Mouse (Mus musculus) ovary, adult 18-20 months (tissue): ENCODE measurements around the gene 4930579F01Rik.
"Not testable (repeated sequence)": the region's sequence is repeated elsewhere in the genome, so short reads cannot be mapped to it uniquely, and the experiment has no call there.

Experiments used
- DNase-seq: peaks from one replicate; pipeline ENCODE4 v3.0.0; 2022; ENCODE audit warnings: low spot score, mixed read lengths

4930579F01Rik gene

DNA sequence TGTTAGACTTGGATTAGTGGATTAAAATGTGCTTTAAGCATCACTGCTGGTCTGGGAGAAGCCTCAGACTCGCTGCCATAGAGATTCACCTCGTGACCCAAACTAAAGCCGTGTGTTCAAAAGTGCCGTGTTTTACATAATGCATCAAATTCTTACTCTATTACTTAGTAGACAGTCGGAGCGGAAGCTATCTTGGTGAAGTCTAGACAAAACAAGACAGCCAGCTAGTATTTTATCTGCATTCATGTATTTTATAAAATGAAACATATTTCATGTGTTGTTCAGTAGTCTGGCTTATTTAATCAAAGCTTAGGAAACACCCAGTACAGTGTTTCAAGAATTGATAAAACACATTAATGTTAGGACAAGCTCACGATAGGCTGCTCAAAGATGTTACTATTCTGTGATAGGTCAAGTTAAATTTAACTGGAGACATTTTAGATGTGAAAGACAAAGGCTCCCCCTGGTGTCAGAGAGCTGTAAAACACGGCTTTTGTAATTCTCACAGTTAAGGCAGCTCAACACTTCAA is 48.9 kb downstream of the 4930579F01Rik start, which contains the start of gene Mttp:
Mttp (minus strand) TSS at position 327 of the 530 bp plus-strand sequence.
- DNase-seq = peak; percentile 33

DNA sequence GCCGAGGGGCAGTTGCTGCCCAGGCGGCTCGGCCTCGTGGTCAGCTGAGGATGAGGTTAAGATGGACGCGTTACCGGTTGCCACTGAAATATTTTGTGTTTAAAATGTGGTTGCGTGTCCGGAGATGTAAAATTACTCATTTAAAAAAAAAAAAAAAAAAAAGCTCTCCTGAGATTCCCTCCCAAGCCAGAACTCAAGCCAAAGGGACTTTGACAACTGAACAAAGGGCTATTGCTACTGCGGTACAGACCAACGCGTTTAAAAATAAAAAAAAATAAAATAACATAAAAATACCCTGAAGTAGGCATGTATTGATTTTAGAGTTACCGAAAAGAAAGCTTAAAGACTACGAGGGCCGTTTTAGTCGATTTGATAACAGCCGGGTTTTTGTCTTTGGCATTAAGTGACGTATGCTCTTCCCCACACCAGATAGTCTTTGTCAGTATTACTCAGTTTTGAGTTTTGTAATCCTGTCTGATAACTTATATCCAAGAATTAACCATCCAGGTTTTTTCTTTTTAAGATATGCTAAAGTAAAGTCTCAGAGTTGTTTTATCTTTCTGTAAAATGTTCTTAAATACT is 49.5 kb downstream of the 4930579F01Rik start:
- no peak for DNase-seq

DNA sequence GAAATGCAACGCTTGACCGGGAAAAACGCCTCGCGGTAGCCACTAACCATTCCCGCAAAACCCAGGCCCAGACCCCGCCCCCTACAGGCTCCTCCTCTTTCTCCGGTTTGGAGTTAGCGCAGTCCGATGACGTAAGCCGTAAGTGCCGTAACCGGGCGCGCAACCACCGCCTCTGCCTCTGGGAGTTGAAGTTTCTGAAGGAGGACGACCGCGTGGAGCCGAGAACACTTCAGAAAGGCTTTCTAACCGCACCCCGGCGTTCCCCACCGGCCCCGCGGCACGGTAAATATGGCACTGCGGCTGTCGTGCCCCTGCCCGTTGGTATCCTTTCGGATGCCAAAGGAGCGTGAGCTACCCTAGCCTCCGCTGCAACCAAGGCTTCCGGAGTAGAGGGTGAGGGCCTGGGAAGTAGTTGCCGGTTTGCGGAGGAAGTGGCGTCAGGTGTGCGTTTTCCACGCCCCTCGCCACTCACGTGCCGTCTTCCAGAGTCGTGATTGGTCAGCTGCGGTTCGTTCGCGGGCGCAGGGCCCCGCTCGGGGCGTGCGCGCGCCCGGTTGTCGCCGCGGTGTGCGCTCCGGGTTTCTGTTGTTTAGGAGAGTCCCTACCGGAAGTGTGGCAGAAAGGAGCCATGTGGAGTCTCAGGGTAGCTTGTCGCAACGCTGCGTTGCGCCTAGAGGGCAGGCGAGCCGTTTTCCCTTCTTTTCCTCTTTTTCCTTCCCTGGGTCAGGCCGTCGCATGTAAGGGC is 50.1 kb downstream of the 4930579F01Rik start, which contains the start of gene Trmt10a:
Trmt10a (plus strand) TSS at position 134 of the 745 bp plus-strand sequence.
- peak; percentile 96 for DNase-seq

DNA sequence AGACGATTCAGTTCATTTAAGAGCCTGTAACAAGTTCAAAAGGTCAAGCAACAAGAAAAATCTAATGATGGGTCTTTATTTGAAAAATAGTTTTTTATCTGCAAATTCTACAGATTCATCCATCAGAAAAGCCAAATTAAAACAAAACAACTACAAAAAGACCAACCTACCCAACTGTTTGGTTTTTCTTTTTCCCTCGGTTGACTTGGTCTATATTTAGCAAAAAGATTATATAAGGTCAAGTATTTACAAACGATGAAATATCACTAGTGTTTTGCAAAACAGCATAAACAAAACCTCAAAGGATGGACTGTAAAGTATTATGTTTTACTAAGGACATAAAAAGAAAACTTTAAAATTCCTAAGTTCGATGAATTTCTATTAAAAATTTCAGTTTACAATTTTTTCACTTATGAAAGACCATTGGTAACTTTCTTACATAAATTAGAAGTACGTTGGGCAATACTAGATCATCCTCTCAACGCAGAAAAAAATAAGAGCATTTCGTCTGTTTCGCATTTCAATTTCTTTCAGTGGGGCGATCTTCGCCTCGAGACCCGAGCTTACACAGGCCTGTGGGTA is 50.8 kb downstream of the 4930579F01Rik start:
- DNase-seq = no peak

DNA sequence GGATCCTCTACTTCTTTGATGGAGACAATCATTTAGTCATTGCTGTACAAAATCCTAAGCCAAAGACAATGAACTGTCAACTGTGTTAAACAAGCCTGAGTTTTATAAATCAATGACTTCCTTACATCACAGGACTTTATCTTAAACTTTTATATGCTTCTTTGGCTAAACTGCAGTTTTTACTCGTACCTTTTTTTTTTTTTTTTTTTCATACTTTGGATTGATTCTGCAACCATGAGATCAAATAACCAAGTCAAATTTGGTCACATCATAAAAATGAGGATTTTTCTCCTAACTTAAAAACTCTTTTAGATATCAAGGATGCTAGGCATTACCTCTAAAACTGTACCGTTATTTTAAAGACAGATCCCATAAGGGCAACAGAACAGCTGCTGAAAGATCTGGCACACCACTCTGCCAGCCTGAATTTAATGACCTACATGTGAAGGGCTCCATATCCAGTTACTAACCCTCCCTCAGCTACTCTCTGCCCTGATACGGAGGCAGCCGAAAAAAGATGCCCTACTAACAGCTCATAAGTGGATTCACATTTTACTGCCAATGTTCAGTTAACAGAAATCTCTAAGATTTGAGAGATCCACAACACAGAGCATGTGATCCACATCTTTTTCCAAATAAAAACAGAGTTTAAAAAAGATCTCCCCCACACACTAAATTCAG is 51.4 kb downstream of the 4930579F01Rik start:
- DNase-seq = no peak

DNA sequence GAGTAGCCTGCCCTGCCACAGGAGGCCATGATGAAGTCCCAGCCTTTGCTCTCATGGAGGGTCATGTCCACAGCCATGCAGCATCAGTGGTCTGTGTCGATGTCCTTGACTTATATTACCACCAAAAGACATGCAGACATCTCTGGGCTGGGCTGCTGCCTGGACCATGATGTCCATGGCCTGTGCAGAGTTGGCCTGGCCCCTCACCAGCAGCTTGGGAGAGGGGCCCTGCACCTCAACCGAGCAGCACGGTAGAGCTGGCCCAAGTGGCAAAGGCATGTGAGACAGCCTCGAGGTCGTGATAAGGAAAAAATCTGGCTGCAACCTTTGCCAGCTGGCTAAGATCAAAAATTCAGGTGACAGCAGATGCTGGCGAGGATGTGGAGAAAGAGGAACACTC is 54.0 kb downstream of the 4930579F01Rik start:
- DNase-seq = no peak

DNA sequence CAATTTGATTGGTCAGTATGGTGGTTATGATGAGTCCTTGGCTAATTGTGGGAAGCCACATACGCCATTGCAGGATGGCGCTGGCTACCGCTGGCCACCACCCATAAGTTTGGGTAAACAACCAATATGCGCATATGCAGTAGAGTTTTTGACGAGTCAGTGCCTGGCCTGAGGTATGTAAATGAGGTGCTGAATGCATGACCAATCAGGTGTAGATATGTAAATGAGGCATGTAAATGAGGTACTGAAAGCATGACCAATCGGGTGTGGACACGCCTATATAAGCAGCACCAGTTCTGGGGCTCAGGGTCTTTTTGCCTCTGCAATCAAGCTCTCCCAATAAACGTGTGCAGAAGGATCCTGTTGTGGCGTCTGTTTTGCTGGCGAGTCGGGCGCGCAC is 55.5 kb downstream of the 4930579F01Rik start:
- DNase-seq = not testable (repeated sequence)

DNA sequence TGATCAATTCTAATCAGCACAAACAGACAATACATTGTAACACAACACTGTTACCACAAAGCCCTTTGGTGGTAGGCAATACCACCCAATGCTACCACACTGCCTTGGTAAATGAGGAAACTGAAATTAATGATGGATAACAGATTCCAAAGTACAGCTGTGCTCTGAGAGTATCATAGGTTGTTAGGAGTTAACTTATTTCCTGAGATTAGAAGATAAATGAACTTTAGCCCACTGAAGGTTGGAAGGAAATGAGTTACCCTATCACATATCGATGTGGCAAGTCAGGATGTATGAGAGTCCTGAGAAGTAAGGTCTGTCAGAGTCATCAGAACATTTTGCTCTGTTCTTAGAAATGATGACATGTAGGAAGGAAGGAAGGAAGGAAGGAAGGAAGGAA is 59.1 kb downstream of the 4930579F01Rik start:
- DNase-seq = no peak

DNA sequence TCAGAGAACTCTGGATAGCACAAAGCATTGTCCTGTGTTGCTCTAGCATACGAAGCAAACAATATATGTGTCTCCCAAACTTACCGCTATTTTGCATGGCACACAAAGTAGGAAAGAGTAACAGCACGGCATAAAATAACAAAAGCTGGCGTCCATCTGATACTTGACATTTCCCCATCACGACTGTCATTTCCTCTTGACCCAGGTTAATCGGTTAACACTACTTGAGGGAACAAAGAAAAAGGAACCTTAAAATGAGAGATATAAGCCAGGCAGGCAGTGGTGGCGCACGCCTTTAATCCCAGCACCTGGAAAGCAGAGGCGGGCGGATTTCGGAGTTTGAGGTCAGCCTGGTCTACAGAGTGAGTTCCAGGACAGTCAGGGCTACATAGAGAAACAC is 59.7 kb downstream of the 4930579F01Rik start:
- DNase-seq = no peak

DNA sequence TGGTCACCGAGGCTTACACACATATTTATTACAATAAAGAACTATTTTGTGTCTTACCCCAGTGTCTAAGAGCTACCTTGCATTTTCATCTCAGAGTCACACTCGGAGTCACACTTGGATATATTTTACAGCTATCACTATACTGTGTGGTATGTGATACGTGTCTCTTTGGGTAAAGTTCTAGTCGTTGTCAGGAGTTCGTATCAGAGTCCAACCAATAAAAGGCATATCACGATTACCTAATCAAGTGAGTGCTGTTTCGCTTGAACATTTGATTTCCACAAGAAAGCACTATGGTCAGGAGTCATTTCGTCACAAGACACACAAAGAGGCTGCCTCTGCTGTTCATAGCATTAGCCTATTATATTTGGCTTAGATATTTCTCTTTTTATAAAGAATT is 60.2 kb downstream of the 4930579F01Rik start:
- DNase-seq = no peak

DNA sequence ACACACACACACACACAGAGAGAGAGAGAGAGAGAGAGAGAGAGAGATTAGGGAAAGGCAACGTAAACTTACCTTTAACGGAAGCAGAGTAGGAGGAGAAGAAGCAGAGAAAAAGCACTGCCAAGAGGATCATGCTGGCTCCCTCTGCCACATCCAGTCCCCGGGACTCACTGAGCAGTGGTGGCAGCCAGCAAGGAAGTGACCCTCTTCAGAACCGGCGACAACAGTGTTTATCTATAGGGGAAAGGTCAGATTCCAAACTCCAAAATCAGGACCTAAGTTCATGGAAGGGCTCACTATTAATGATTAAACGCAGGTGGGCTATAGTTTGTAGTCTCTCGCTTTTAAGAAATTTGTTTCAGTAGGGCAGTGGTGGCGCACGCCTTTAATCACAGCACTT is 62.5 kb downstream of the 4930579F01Rik start:
- DNase-seq = no peak

DNA sequence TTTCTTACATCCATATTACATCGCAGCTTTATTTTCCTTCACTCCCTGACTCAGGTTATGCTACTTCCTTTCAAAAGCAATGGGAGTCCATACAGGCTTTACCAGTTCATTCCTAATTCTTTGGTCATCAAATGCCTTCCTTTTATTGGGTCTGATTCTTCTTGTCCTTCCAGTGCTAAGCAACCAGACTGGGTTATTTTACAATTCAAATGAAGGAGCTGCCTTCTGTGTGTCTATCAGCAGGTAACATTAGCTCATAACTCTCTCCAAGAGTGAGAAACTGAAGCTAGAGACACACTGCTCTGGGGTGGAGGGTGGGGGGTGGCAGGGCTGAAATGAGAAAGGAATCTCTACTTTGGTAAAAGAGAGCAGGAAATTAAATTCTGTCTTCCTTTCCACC is 62.9 kb downstream of the 4930579F01Rik start:
- no peak for DNase-seq

DNA sequence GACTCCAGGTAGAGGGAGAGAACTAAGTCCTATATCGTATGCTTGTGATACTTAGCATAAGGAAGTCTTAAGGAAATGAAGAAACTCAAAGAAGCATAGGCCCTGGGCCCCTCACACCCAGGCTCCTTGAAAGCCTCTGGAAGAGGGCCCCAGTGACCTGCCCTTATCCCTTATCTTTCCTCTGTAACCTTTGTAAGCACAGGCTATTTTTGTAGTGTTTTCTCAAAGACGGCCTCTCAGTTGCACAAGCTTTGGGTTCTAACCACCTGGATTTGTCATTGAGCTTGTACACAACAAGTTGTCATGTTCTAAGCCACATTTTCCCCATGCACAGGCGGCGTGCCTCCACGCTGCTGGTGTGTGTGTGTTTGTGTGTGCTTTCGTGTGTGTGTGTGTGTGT is 64.5 kb downstream of the 4930579F01Rik start:
- DNase-seq = no peak

DNA sequence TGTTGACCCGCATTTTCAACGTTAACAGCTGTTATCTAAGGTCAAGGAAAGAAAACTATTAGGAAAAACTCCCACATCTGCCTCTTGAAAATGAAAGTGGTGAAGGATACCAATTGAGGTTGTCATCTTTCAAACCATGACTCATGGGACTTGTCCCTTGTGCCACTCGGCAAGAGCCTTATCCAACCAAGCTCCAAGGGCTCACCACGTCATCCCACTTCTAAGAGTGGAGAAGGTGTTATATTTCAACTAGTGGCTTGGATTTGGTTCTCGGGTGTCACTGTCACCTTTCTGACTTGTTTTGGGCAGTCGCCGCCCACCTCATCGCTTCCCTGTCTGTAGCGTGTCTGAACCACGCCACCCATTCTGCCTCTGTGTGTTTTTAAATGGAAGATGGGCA is 69.8 kb downstream of the 4930579F01Rik start:
- DNase-seq = no peak

DNA sequence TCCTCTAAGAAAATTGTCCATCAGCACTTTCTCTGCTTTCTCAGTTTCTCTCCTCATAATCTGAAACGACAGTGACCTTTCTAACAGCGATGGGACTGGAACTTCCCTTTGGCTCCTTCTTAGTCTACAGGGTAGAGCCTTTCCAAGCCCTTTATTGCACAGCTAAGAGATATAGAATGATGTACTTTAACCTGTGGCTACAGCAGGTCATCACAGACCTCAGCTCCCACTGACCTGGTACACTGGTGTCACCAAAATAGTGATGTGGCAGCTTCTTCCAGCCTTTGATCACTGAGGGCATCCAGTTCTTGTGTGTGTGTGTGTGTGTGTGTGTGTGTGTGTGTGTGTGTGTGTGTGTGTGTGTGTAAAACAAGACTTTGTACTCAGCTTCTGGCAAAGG is 72.2 kb downstream of the 4930579F01Rik start:
- DNase-seq = no peak

DNA sequence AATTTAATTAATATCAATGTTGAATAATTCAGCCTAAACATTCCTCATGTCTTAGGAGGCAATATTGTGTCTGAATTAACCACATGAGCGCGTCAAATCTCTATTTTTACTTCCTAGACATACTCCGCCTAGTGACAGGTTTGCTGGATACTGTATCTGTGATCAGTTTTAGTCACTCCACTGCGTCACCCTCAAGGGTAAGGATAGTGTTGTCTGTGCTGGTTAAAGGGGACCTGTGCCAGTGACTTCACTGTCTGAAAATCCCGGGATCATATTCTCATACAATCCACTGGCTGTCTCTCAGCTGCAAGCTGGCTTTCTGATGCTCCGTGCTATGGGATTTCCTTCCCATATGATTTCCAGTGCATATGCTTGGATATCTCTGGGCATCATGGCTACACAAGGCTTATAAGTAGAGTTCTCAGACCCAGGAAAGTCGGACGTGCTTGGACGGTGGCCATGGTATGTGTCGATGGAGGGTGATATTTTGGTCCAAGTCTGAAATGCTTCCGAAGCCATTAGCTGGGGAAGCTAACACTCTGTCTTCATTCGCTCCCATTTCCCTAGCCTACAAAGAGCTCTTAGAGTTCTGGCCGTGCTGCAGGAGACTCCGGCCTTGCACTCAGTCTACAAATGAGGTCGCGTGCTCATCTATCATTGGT is 74.0 kb downstream of the 4930579F01Rik start:
- no peak for DNase-seq

DNA sequence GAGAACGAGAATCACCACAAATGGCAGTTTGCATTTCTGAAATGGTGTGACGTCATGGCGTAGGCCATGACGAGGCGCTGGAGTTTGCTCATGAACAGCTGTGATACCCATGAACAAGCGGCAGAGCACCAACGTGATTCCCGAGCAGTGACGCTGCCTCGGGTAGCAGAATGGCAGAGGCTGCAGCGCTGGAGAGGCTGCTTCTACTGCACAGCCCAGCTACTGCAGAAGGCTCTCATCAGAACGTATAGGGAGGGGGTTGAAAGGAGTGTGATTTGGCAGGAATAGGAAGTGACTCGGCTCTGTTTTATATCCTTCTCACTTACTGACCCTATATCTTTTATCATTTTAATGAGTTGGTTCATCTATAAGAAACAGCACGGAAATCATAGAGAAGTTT is 74.8 kb downstream of the 4930579F01Rik start:
- no peak for DNase-seq

DNA sequence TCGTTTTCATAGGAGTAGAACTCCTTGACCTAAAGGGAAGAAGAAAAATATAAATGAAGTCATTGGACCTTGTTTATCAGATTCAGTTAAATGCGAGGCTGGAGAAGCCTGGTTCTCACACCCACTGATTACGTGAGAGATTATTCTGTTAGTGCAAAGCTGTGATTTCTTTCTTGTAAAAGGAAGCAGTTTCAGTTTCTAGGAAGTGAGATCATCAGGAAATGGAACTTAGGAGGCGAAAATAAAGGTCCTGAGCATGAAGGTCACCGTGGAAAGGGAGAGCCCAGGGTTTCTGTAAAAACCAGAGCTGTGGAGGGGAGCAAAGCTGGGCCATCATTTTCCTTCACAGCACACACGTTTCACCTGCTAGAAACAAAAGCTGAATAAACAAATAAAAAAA is 75.2 kb downstream of the 4930579F01Rik start:
- DNase-seq = no peak

DNA sequence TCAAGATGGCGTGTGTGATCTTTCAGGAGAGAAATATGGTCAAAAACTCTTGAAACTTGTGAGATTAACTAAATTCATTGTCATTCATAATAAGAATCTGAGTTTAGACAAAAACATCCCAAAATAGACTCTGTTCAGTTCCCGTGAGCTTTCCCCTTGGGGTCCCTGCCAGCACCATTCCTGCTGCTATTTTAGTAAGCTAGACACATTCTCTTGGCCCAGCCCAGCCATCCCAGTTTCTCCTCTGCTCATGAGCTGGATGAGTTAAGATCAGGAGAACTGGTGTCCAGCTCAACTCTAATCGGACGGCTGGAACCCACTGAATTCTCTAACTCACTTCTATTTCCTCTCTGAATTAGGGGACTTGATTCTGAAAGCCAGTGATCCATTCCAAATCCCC is 76.8 kb downstream of the 4930579F01Rik start:
- DNase-seq = no peak

DNA sequence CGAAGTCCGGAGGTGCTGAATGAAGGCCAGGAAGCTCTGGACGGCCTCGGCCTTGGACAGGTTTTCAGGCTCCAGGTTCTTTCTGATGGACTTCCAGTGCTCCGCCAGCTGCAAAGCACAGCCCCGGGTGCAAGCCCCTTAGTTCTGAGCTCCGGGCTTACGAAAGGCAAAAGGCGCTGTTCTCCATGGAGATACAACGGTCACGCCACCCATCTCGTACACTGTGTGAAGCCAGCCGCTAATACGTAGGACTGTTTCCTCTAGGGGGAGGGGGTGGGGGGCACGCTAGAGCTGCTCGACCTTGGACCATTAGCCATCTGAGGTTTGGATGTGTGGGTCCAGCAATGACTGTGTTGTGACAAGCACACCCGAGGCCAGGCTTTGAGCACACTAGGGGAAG is 79.5 kb downstream of the 4930579F01Rik start:
- no peak for DNase-seq
